Mouse (Mus musculus): ENCODE results near the gene She. TPM values are rescaled to one million over a fixed set of nuclear protein-coding genes. Genes with fewer than 3 reads are reported as not detected.

The She gene
- polyA plus RNA-seq, 1 experiment: not detected

- Histone ChIP-seq H3K79me2 (ENCODE audit: control insufficient read depth, insufficient read depth) (no peaks in the 10 kb centered on the region), H3K79me3 (ENCODE audit: low read depth) (no peaks in the 10 kb centered on the region), H3ac (ENCODE audit: control insufficient read depth, insufficient read length, low read depth) (no peak overlapping the region), H3K4me3 (ENCODE audit: insufficient read depth, poor library complexity, severe bottlenecking) (no peak overlapping the region), H3K36me3 (ENCODE audit: control insufficient read depth, insufficient read depth) (no peaks in the 10 kb centered on the region), H3K27me3 (ENCODE audit: control insufficient read depth, insufficient read depth, insufficient read length) (no peaks in the 10 kb centered on the region)
- no peak for TF ChIP-seq USF1 (IDR thresholded peaks at IDR 0.05; ENCODE audit: low read depth)
- no peak for TF ChIP-seq MAX (IDR thresholded peaks at IDR 0.05)
- no peak for TF ChIP-seq CTCF (IDR thresholded peaks at IDR 0.05; ENCODE audit: control insufficient read depth, insufficient read depth, insufficient read length)
- TF ChIP-seq CEBPB (IDR thresholded peaks at IDR 0.05; ENCODE audit: low read depth): no peak
- no peak for TF ChIP-seq MYOG (IDR thresholded peaks at IDR 0.05; ENCODE audit: control insufficient read depth, extremely low read depth, insufficient read length)
- no peak for TF ChIP-seq MYOD1 (IDR thresholded peaks at IDR 0.05; ENCODE audit: control insufficient read depth, insufficient read length, low read depth)
- TF ChIP-seq FOSL1 (IDR thresholded peaks at IDR 0.05; ENCODE audit: insufficient read depth, low read length, poor library complexity, severe bottlenecking): no peak
Observed at GRCm38 (mm10) chr3:89878456-89878855, 47.3 kb downstream of the She start.

- no peaks in the 10 kb centered on the region for H3K79me2 ChIP-seq (ENCODE audit: control insufficient read depth, insufficient read depth)
- no peak overlapping the region for H3K4me3 ChIP-seq (ENCODE audit: insufficient read depth, poor library complexity, severe bottlenecking)
- TF ChIP-seq MYOG (IDR thresholded peaks at IDR 0.05; ENCODE audit: control insufficient read depth, extremely low read depth, insufficient read length): no peak
- TF ChIP-seq CEBPB (IDR thresholded peaks at IDR 0.05; ENCODE audit: low read depth): no peak
- TF ChIP-seq MYOD1 (IDR thresholded peaks at IDR 0.05; ENCODE audit: control insufficient read depth, insufficient read length, low read depth): no peak
- TF ChIP-seq USF1 (IDR thresholded peaks at IDR 0.05; ENCODE audit: low read depth): no peak
- no peak for TF ChIP-seq MAX (IDR thresholded peaks at IDR 0.05)
- TF ChIP-seq FOSL1 (IDR thresholded peaks at IDR 0.05; ENCODE audit: insufficient read depth, low read length, poor library complexity, severe bottlenecking): no peak
- no peaks in the 10 kb centered on the region for H3K27me3 ChIP-seq (ENCODE audit: control insufficient read depth, insufficient read depth, insufficient read length)
- no peaks in the 10 kb centered on the region for H3K36me3 ChIP-seq (ENCODE audit: control insufficient read depth, insufficient read depth)
- H3K79me3 ChIP-seq (ENCODE audit: low read depth): no peaks in the 10 kb centered on the region
- H3ac ChIP-seq (ENCODE audit: control insufficient read depth, insufficient read length, low read depth): no peak overlapping the region
Observed at GRCm38 (mm10) chr3:89879326-89879725, 48.2 kb downstream of the She start.

- TF ChIP-seq FOSL1 (IDR thresholded peaks at IDR 0.05; ENCODE audit: insufficient read depth, low read length, poor library complexity, severe bottlenecking) (no peak), CEBPB (IDR thresholded peaks at IDR 0.05; ENCODE audit: low read depth) (no peak), MYOD1 (IDR thresholded peaks at IDR 0.05; ENCODE audit: control insufficient read depth, insufficient read length, low read depth) (no peak), USF1 (IDR thresholded peaks at IDR 0.05; ENCODE audit: low read depth) (no peak), MAX (IDR thresholded peaks at IDR 0.05) (no peak), MYOG (IDR thresholded peaks at IDR 0.05; ENCODE audit: control insufficient read depth, extremely low read depth, insufficient read length) (no peak), CTCF (IDR thresholded peaks at IDR 0.05; ENCODE audit: control insufficient read depth, insufficient read depth, insufficient read length) (no peak)
- Histone ChIP-seq H3K27me3 (ENCODE audit: control insufficient read depth, insufficient read depth, insufficient read length) (no peaks in the 10 kb centered on the region), H3K79me2 (ENCODE audit: control insufficient read depth, insufficient read depth) (no peaks in the 10 kb centered on the region), H3K36me3 (ENCODE audit: control insufficient read depth, insufficient read depth) (no peaks in the 10 kb centered on the region), H3K4me3 (ENCODE audit: insufficient read depth, poor library complexity, severe bottlenecking) (no peak overlapping the region), H3K79me3 (ENCODE audit: low read depth) (no peaks in the 10 kb centered on the region), H3ac (ENCODE audit: control insufficient read depth, insufficient read length, low read depth) (no peak overlapping the region)
Observed at GRCm38 (mm10) chr3:89880036-89880851, 49.1 kb downstream of the She start.

- Histone ChIP-seq H3ac (ENCODE audit: control insufficient read depth, insufficient read length, low read depth) (no peak overlapping the region), H3K4me3 (ENCODE audit: insufficient read depth, poor library complexity, severe bottlenecking) (no peak overlapping the region), H3K79me3 (ENCODE audit: low read depth) (no peaks in the 10 kb centered on the region), H3K36me3 (ENCODE audit: control insufficient read depth, insufficient read depth) (no peaks in the 10 kb centered on the region), H3K79me2 (ENCODE audit: control insufficient read depth, insufficient read depth) (no peaks in the 10 kb centered on the region), H3K27me3 (ENCODE audit: control insufficient read depth, insufficient read depth, insufficient read length) (no peaks in the 10 kb centered on the region)
- no peak for TF ChIP-seq MYOG (IDR thresholded peaks at IDR 0.05; ENCODE audit: control insufficient read depth, extremely low read depth, insufficient read length)
- TF ChIP-seq FOSL1 (IDR thresholded peaks at IDR 0.05; ENCODE audit: insufficient read depth, low read length, poor library complexity, severe bottlenecking): no peak
- TF ChIP-seq USF1 (IDR thresholded peaks at IDR 0.05; ENCODE audit: low read depth): no peak
- TF ChIP-seq CEBPB (IDR thresholded peaks at IDR 0.05; ENCODE audit: low read depth): no peak
- TF ChIP-seq MYOD1 (IDR thresholded peaks at IDR 0.05; ENCODE audit: control insufficient read depth, insufficient read length, low read depth): no peak
- TF ChIP-seq MAX (IDR thresholded peaks at IDR 0.05): no peak
- TF ChIP-seq CTCF (IDR thresholded peaks at IDR 0.05; ENCODE audit: control insufficient read depth, insufficient read depth, insufficient read length): no peak
Observed at GRCm38 (mm10) chr3:89882556-89883181, 51.5 kb downstream of the She start.

GRCm38 (mm10) chr3:89883582-89884041, 52.4 kb downstream of the She start:
- Histone ChIP-seq H3K36me3 (ENCODE audit: control insufficient read depth, insufficient read depth) (no peaks in the 10 kb centered on the region), H3K4me3 (ENCODE audit: insufficient read depth, poor library complexity, severe bottlenecking) (no peak overlapping the region), H3K79me2 (ENCODE audit: control insufficient read depth, insufficient read depth) (no peaks in the 10 kb centered on the region), H3ac (ENCODE audit: control insufficient read depth, insufficient read length, low read depth) (no peak overlapping the region), H3K79me3 (ENCODE audit: low read depth) (no peaks in the 10 kb centered on the region), H3K27me3 (ENCODE audit: control insufficient read depth, insufficient read depth, insufficient read length) (no peaks in the 10 kb centered on the region)
- TF ChIP-seq CTCF (IDR thresholded peaks at IDR 0.05; ENCODE audit: control insufficient read depth, insufficient read depth, insufficient read length): no peak
- no peak for TF ChIP-seq MYOD1 (IDR thresholded peaks at IDR 0.05; ENCODE audit: control insufficient read depth, insufficient read length, low read depth)

Measured in C2C12 (cell line).